Comparison of ENCODE assay signal across 8 mouse cellular contexts in genomic region chr5:16309168-16310006, GRCm38 (mm10).
A peak's percentile ranks its signal among the peaks of the same experiment; 100 is the strongest.
DNase-seq lines count a peak whose midpoint lies in the region; TF ChIP-seq lines count a peak whose summit lies in the region.

No protein-coding gene starts in this region.

- TF ChIP-seq POLR2A in thymus, adult 2 months (IDR thresholded peaks at IDR 0.05; ENCODE audit: control insufficient read depth, extremely low read depth, insufficient read depth, low read length, poor library complexity) = no peak
- no peak for TF ChIP-seq POLR2A in testis, adult 2 months (IDR thresholded peaks at IDR 0.05; ENCODE audit: control insufficient read depth, low read depth, low read length)

- H3K27ac ChIP-seq in thymus, adult 2 months (ENCODE audit: control insufficient read depth, insufficient read depth, low read length) = no peak overlapping the region
- H3K27ac ChIP-seq in limb, embryonic 10.5 days = no peak overlapping the region
- no peak overlapping the region for H3K27ac ChIP-seq in testis, adult 2 months (ENCODE audit: control insufficient read depth, insufficient read depth, low read depth, low read length)

- no peak for TF ChIP-seq CTCF in thymus, adult 2 months (IDR thresholded peaks at IDR 0.05; ENCODE audit: borderline replicate concordance, control insufficient read depth, extremely low read depth, insufficient read depth, low read length, poor library complexity)
- TF ChIP-seq CTCF in testis, adult 2 months (IDR thresholded peaks at IDR 0.05; ENCODE audit: control insufficient read depth, insufficient read depth, insufficient replicate concordance, low read depth, low read length) = peak; percentile 21; the same call in 1 of the 2 replicates

- H3K27me3 ChIP-seq in thymus, adult 2 months (ENCODE audit: control insufficient read depth, insufficient read depth, low read length) = no peaks in the 10 kb centered on the region
- no peaks in the 10 kb centered on the region for H3K27me3 ChIP-seq in limb, embryonic 10.5 days (ENCODE audit: low read depth, poor library complexity, severe bottlenecking)
- no peaks in the 10 kb centered on the region for H3K27me3 ChIP-seq in testis, adult 2 months (ENCODE audit: control insufficient read depth, insufficient read depth, low read length)

- peak; percentile 43 for DNase-seq in thymus, adult 2 months
- DNase-seq in thymus, adult 18-20 months = no peak
- DNase-seq in cerebellum, postnatal 36 days = peak; percentile 63 to 68
- DNase-seq in gastrocnemius, adult 8-10 months (ENCODE audit: low spot score in 2 of 2) = peak; percentile 2 to 15
- peak; percentile 18 to 50 for DNase-seq in kidney, adult 8-10 months
- peak; percentile 68 for DNase-seq in limb, embryonic 10.5 days (ENCODE audit: low spot score)
- peak; percentile 27 for DNase-seq in naive thymus-derived CD4-positive, alpha-beta T cell, adult 2 months (ENCODE audit: low read depth)

- H3K9me3 ChIP-seq in limb, embryonic 10.5 days (replicated peaks) = no peaks in the 10 kb centered on the region

- H3K36me3 ChIP-seq in thymus, adult 2 months (ENCODE audit: control insufficient read depth, insufficient read depth, low read length) = no peaks in the 10 kb centered on the region
- H3K36me3 ChIP-seq in limb, embryonic 10.5 days = no peaks in the 10 kb centered on the region
- no peaks in the 10 kb centered on the region for H3K36me3 ChIP-seq in testis, adult 2 months (ENCODE audit: control insufficient read depth, insufficient read depth, low read length)

- H3K4me3 ChIP-seq in thymus, adult 2 months (ENCODE audit: control insufficient read depth, insufficient read depth, low read length) = no peak overlapping the region
- H3K4me3 ChIP-seq in limb, embryonic 10.5 days = no peak overlapping the region
- no peak overlapping the region for H3K4me3 ChIP-seq in testis, adult 2 months (ENCODE audit: control insufficient read depth, low read depth, low read length)

- H3K4me1 ChIP-seq in thymus, adult 2 months (replicated peaks; ENCODE audit: control insufficient read depth, insufficient read depth, low read length) = no peaks in the 10 kb centered on the region
- peaks cover 3% of the 10 kb centered on the region; the same call in 1 of the 2 replicates for H3K4me1 ChIP-seq in limb, embryonic 10.5 days
- H3K4me1 ChIP-seq in testis, adult 2 months (ENCODE audit: control insufficient read depth, insufficient read depth, low read length) = no peaks in the 10 kb centered on the region

- WGBS in thymus, adult 2 months = 47% methylated on average over 7 of the region's 7 CpGs
- 51% methylated on average over 7 of the region's 7 CpGs for WGBS in limb, embryonic 10.5 days

Comparison
In these comparisons a context has a peak if more than half of its experiments do, and no peak if none do; other contexts are left out.
1. DNase-seq: peak in thymus, adult 2 months (single experiment), cerebellum, postnatal 36 days (2 of 2), gastrocnemius, adult 8-10 months (2 of 2), kidney, adult 8-10 months (2 of 2), limb, embryonic 10.5 days (single experiment) and naive thymus-derived CD4-positive, alpha-beta T cell, adult 2 months (single experiment); none in thymus, adult 18-20 months (0 of 2).